Mouse (Mus musculus): ENCODE measurements around the gene Shank1. TPM values are rescaled to one million over a fixed set of nuclear protein-coding genes. Genes with fewer than 3 reads are reported as not detected.

The Shank1 gene
- total RNA-seq, 1 experiment, result 1.0 TPM

DNA sequence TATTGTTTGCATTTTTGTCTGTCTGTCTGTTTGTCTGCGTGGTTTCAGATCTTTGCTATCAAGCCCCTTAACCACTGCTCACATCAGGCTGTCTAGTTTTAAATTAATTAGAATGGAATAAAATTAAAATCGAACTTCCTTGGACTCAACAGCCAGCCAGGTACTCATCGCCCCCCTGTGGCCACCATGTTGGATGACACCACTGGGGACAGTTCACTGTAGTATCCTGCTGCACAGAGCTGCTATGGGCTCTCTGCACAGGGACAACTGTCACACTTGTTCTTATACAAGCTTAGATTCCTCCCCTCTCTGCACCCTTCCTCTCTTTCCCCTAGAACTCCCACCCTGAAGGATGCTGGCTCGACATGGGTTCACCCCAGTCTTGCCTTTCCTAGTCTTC, 7.9 kb downstream of the Shank1 start:
- in situ Hi-C loops (cut with MboI; ENCODE audit: low sequenced_read_pairs in 2 of 2, unreplicated experiment in 2 of 2), result loop anchor here in 1 of 2 experiments (10.0 kb wide), 1 partner anchor 53 kb away; the partner anchor contains the start of gene Gm15517
- Histone ChIP-seq H3K9me3 (ENCODE audit: control insufficient read depth, insufficient read depth, low read depth, low read length) (no peaks in the 10 kb centered on the region), H3K9ac (ENCODE audit: insufficient read depth, low read depth, low read length, poor library complexity, severe bottlenecking) (no peak overlapping the region), H3K4me3 (ENCODE audit: insufficient read depth in 1 of 2, low read depth in 1 of 2, low read length in 2 of 2, poor library complexity in 1 of 2, severe bottlenecking in 1 of 2) (no peak overlapping the region), H3K27ac (ENCODE audit: insufficient read depth, low read depth, low read length, poor library complexity, severe bottlenecking) (no peak overlapping the region), H3K4me1 (ENCODE audit: control insufficient read depth in 2 of 2, insufficient read depth in 2 of 2, low read length in 2 of 2, poor library complexity in 1 of 2) (peaks cover 0 to 3% of the 10 kb centered on the region in 2 experiments; a peak in 1 of 4 replicates), H3K36me3 (ENCODE audit: control insufficient read depth, insufficient read depth, low read length, poor library complexity, severe bottlenecking) (no peaks in the 10 kb centered on the region)
- no peak for DNase-seq (ENCODE audit: low read depth, low spot score)
- TF ChIP-seq ZC3H11A (IDR thresholded peaks at IDR 0.05; ENCODE audit: borderline replicate concordance, low read depth, low read length) (0 out of 2 replicates have a peak, but pooled peaks have one; percentile 10), ZNF384 (IDR thresholded peaks at IDR 0.05; ENCODE audit: low read depth, low read length) (no peak)

DNA sequence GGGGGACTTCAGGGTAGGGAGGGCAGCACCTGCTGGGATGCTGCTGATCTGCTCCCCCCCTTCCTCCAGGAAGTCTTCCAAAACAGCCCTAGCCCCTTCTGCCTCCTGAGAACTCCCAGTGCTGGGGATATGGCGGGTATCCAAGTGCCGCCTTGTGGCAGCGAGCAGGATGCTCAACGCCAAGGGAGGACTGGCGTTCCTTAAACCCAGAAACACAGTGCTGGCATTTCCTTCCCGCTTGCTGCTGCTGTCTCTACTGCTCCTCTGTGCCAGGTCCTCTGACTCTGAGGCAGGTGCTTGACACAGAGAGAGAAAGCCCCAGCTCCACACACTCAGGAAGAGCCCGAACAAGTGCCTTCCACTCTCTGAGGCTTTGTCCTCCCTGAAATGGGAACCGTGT, 10.8 kb downstream of the Shank1 start:
- no peak for TF ChIP-seq CHD2 (IDR thresholded peaks at IDR 0.05; ENCODE audit: low read depth, low read length)
- no peak for TF ChIP-seq MAFK (IDR thresholded peaks at IDR 0.05; ENCODE audit: insufficient read depth, low read depth, low read length)
- TF ChIP-seq ZC3H11A (IDR thresholded peaks at IDR 0.05; ENCODE audit: borderline replicate concordance, low read depth, low read length), result no peak
- TF ChIP-seq ZNF384 (IDR thresholded peaks at IDR 0.05; ENCODE audit: low read depth, low read length), result no peak
- no peak for TF ChIP-seq HCFC1 (IDR thresholded peaks at IDR 0.05; ENCODE audit: borderline replicate concordance, insufficient read depth, low read length)
- no peaks in the 10 kb centered on the region for H3K9me3 ChIP-seq (ENCODE audit: control insufficient read depth, insufficient read depth, low read depth, low read length)
- no peaks in the 10 kb centered on the region for H3K36me3 ChIP-seq (ENCODE audit: control insufficient read depth, insufficient read depth, low read length, poor library complexity, severe bottlenecking)
- H3K9ac ChIP-seq (ENCODE audit: insufficient read depth, low read depth, low read length, poor library complexity, severe bottlenecking), result no peak overlapping the region
- no peak for DNase-seq (ENCODE audit: low read depth, low spot score)
- H3K27ac ChIP-seq (ENCODE audit: insufficient read depth, low read depth, low read length, poor library complexity, severe bottlenecking), result no peak overlapping the region
- H3K4me3 ChIP-seq (ENCODE audit: insufficient read depth in 1 of 2, low read depth in 1 of 2, low read length in 2 of 2, poor library complexity in 1 of 2, severe bottlenecking in 1 of 2), result no peak overlapping the region
- in situ Hi-C loops (cut with MboI; ENCODE audit: low sequenced_read_pairs in 2 of 2, unreplicated experiment in 2 of 2), result no loop called here
- H3K4me1 ChIP-seq (ENCODE audit: control insufficient read depth in 2 of 2, insufficient read depth in 2 of 2, low read length in 2 of 2, poor library complexity in 1 of 2), result peaks cover 0 to 3% of the 10 kb centered on the region in 2 experiments; a peak in 1 of 4 replicates

DNA sequence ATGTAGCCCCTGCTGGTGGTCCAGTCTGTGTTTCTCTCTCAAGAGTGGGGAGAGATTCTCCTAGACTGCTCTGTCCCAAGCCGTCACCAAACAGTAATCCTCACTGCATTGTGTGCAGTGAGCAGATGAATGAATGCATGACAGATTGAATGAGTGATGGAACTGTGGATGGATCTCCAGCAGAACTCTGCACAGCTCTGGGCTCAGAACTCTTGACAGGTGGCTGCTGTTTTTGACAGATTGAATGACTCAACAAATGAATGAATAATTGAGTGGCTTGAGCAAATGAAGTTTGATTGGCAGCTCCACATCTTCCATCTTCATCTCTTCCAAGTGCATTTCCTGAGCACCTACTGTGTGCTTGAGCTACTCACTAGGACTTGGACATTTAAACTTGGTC, 12.2 kb downstream of the Shank1 start:
- no peak for TF ChIP-seq HCFC1 (IDR thresholded peaks at IDR 0.05; ENCODE audit: borderline replicate concordance, insufficient read depth, low read length)
- TF ChIP-seq ZNF384 (IDR thresholded peaks at IDR 0.05; ENCODE audit: low read depth, low read length), result no peak
- TF ChIP-seq MAFK (IDR thresholded peaks at IDR 0.05; ENCODE audit: insufficient read depth, low read depth, low read length), result no peak
- no peak for TF ChIP-seq ZC3H11A (IDR thresholded peaks at IDR 0.05; ENCODE audit: borderline replicate concordance, low read depth, low read length)
- TF ChIP-seq CHD2 (IDR thresholded peaks at IDR 0.05; ENCODE audit: low read depth, low read length), result no peak
- Histone ChIP-seq H3K9me3 (ENCODE audit: control insufficient read depth, insufficient read depth, low read depth, low read length) (no peaks in the 10 kb centered on the region), H3K9ac (ENCODE audit: insufficient read depth, low read depth, low read length, poor library complexity, severe bottlenecking) (no peak overlapping the region), H3K27ac (ENCODE audit: insufficient read depth, low read depth, low read length, poor library complexity, severe bottlenecking) (no peak overlapping the region), H3K4me3 (ENCODE audit: insufficient read depth in 1 of 2, low read depth in 1 of 2, low read length in 2 of 2, poor library complexity in 1 of 2, severe bottlenecking in 1 of 2) (no peak overlapping the region), H3K36me3 (ENCODE audit: control insufficient read depth, insufficient read depth, low read length, poor library complexity, severe bottlenecking) (no peaks in the 10 kb centered on the region), H3K4me1 (ENCODE audit: control insufficient read depth in 2 of 2, insufficient read depth in 2 of 2, low read length in 2 of 2, poor library complexity in 1 of 2) (no peaks in the 10 kb centered on the region)
- in situ Hi-C loops (cut with MboI; ENCODE audit: low sequenced_read_pairs in 2 of 2, unreplicated experiment in 2 of 2), result no loop called here
- no peak for DNase-seq (ENCODE audit: low read depth, low spot score)

DNA sequence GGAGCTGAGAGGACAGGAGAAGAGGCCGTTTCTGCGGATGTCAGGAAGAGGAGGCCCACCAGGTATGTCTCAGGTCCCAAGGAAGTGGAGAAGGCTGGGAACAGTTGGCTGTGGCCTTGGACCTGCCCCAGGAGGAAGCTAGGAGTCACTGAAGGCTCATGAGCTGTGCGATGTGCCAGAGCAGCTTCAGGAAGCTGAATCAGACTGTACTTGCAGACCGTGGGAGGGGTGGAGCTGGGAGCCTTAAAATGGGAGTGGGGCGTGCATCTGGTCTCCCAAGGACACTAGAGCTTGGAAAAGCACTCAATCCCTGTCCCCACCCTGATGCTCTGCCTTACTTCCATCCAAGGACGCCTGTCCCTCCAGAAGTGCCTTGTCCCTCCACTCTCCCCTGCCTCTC, 16.6 kb downstream of the Shank1 start:
- in situ Hi-C loops (cut with MboI; ENCODE audit: low sequenced_read_pairs in 2 of 2, unreplicated experiment in 2 of 2), result no loop called here
- H3K27ac ChIP-seq (ENCODE audit: insufficient read depth, low read depth, low read length, poor library complexity, severe bottlenecking), result no peak overlapping the region

DNA sequence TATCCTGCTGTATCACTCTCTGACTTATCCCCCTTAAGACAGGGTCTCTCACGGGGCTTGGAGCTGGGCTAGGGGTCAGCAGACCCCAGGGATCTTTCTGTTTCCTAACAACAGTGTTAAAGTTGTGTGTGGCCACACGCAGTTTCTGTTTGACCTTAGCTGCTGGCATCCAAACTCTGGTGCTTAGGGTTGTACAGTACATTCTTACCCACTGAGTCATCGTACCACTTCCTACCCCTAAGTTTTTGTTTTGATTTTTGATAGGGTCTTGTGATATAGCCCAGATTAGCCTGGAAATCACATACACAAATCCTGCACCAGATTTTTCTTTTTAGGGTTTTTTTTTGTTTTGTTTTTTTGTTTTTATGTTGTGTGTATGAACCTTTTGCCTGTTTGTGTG, 22.3 kb downstream of the Shank1 start:
- Histone ChIP-seq H3K27ac (ENCODE audit: insufficient read depth, low read depth, low read length, poor library complexity, severe bottlenecking) (no peak overlapping the region), H3K4me1 (ENCODE audit: control insufficient read depth in 2 of 2, insufficient read depth in 2 of 2, low read length in 2 of 2, poor library complexity in 1 of 2) (peaks cover 0 to 6% of the 10 kb centered on the region in 2 experiments; a peak in 1 of 4 replicates), H3K36me3 (ENCODE audit: control insufficient read depth, insufficient read depth, low read length, poor library complexity, severe bottlenecking) (no peaks in the 10 kb centered on the region), H3K9ac (ENCODE audit: insufficient read depth, low read depth, low read length, poor library complexity, severe bottlenecking) (no peak overlapping the region), H3K4me3 (ENCODE audit: insufficient read depth in 1 of 2, low read depth in 1 of 2, low read length in 2 of 2, poor library complexity in 1 of 2, severe bottlenecking in 1 of 2) (no peak overlapping the region), H3K9me3 (ENCODE audit: control insufficient read depth, insufficient read depth, low read depth, low read length) (no peaks in the 10 kb centered on the region)
- no peak for DNase-seq (ENCODE audit: low read depth, low spot score)
- TF ChIP-seq CHD2 (IDR thresholded peaks at IDR 0.05; ENCODE audit: low read depth, low read length), result no peak
- TF ChIP-seq MAFK (IDR thresholded peaks at IDR 0.05; ENCODE audit: insufficient read depth, low read depth, low read length), result no peak
- no peak for TF ChIP-seq ZC3H11A (IDR thresholded peaks at IDR 0.05; ENCODE audit: borderline replicate concordance, low read depth, low read length)
- TF ChIP-seq HCFC1 (IDR thresholded peaks at IDR 0.05; ENCODE audit: borderline replicate concordance, insufficient read depth, low read length), result no peak
- no peak for TF ChIP-seq ZNF384 (IDR thresholded peaks at IDR 0.05; ENCODE audit: low read depth, low read length)
- in situ Hi-C loops (cut with MboI; ENCODE audit: low sequenced_read_pairs in 2 of 2, unreplicated experiment in 2 of 2), result no loop called here

More for the DNA sequence above, 16.6 kb downstream of the Shank1 start:
- Histone ChIP-seq H3K36me3 (ENCODE audit: control insufficient read depth, insufficient read depth, low read length, poor library complexity, severe bottlenecking) (no peaks in the 10 kb centered on the region), H3K4me3 (ENCODE audit: insufficient read depth in 1 of 2, low read depth in 1 of 2, low read length in 2 of 2, poor library complexity in 1 of 2, severe bottlenecking in 1 of 2) (no peak overlapping the region), H3K9me3 (ENCODE audit: control insufficient read depth, insufficient read depth, low read depth, low read length) (no peaks in the 10 kb centered on the region), H3K9ac (ENCODE audit: insufficient read depth, low read depth, low read length, poor library complexity, severe bottlenecking) (no peak overlapping the region), H3K4me1 (ENCODE audit: control insufficient read depth in 2 of 2, insufficient read depth in 2 of 2, low read length in 2 of 2, poor library complexity in 1 of 2) (no peaks in the 10 kb centered on the region)
- TF ChIP-seq MAFK (IDR thresholded peaks at IDR 0.05; ENCODE audit: insufficient read depth, low read depth, low read length) (no peak), ZNF384 (IDR thresholded peaks at IDR 0.05; ENCODE audit: low read depth, low read length) (no peak), CHD2 (IDR thresholded peaks at IDR 0.05; ENCODE audit: low read depth, low read length) (no peak)
- DNase-seq (ENCODE audit: low read depth, low spot score), result no peak

Measured in ES-E14 (cell line).